Mouse (Mus musculus) heart, embryonic 16.5 days (tissue): ENCODE data around the gene Gm49405. TPM values are rescaled to one million over a fixed set of nuclear protein-coding genes. Genes with fewer than 3 reads are reported as not detected.
"Not testable (repeated sequence)": the region's sequence is repeated elsewhere in the genome, so short reads cannot be mapped to it uniquely, and the experiment has no call there.

ENCODE experiments used
- ATAC-seq: fragments of 200-750 bp; cut with Nextera tagmentation; replicated peaks from 2 replicates; pipeline ENCODE4 v1.8.0; 2017; ENCODE audit warnings: moderate number of reproducible peaks; ENCODE audit not compliant: insufficient read depth, low FRiP score; ENCODE audit errors: extremely low read depth
- H3K27ac ChIP-seq: fragments of 300-500 bp; sonication (generic); 2 replicates; pipeline ENCODE4 v1.5.1; 2014; ENCODE audit warnings: mild to moderate bottlenecking, low read length, control low read depth, moderate library complexity
- H3K27me3 ChIP-seq: fragments of 300-500 bp; sonication (generic); 2 replicates; pipeline ENCODE4 v1.6.1; 2014; ENCODE audit warnings: low read length, mixed read lengths; ENCODE audit not compliant: control insufficient read depth, insufficient read depth
- H3K36me3 ChIP-seq: fragments of 300-500 bp; sonication (generic); 2 replicates; pipeline ENCODE4 v1.6.1; 2014; ENCODE audit not compliant: control insufficient read depth, insufficient read depth
- H3K4me1 ChIP-seq: fragments of 300-500 bp; sonication (generic); 2 replicates; pipeline ENCODE4 v1.6.1; 2014; ENCODE audit warnings: low read length, mixed read lengths; ENCODE audit not compliant: control insufficient read depth, insufficient read depth
- H3K4me2 ChIP-seq: fragments of 300-500 bp; sonication (generic); 2 replicates; pipeline ENCODE4 v1.6.1; 2014; ENCODE audit warnings: low read depth, mild to moderate bottlenecking, control low read depth, low read length
- H3K4me3 ChIP-seq: fragments of 300-500 bp; sonication (generic); 2 replicates; pipeline ENCODE4 v1.5.1; 2014; ENCODE audit warnings: mild to moderate bottlenecking, control low read depth, low read length
- H3K9ac ChIP-seq: fragments of 300-500 bp; sonication (generic); 2 replicates; pipeline ENCODE4 v1.6.1; 2014; ENCODE audit warnings: low read length, control low read depth
- H3K9me3 ChIP-seq: fragments of 300-500 bp; sonication (generic); replicated peaks from 2 replicates; pipeline ENCODE4 v1.6.1; 2016; ENCODE audit warnings: low read length; ENCODE audit not compliant: control insufficient read depth
- WGBS: fragments of 180-500 bp; shearing (Covaris S2); extraction: QIAGEN DNeasy Blood & Tissue Kit; methylation state at CpG from one replicate; pipeline ENCODE4 v1.1.7; 2014; 5-methylcytosine and 5-hydroxymethylcytosine counted together
- polyA plus RNA-seq: library from polyadenylated mRNA; unstranded; fragments of >200 nt; fragmentation: Nextera tagmentation; extraction: Ambion mirVana; gene quantifications from 2 replicates; pipeline ENCODE4 v1.2.1, GENCODE M21; 2015

Gene Gm49405
- polyA plus RNA-seq, 1 experiment from 2014 or later = 6.2 TPM

DNA sequence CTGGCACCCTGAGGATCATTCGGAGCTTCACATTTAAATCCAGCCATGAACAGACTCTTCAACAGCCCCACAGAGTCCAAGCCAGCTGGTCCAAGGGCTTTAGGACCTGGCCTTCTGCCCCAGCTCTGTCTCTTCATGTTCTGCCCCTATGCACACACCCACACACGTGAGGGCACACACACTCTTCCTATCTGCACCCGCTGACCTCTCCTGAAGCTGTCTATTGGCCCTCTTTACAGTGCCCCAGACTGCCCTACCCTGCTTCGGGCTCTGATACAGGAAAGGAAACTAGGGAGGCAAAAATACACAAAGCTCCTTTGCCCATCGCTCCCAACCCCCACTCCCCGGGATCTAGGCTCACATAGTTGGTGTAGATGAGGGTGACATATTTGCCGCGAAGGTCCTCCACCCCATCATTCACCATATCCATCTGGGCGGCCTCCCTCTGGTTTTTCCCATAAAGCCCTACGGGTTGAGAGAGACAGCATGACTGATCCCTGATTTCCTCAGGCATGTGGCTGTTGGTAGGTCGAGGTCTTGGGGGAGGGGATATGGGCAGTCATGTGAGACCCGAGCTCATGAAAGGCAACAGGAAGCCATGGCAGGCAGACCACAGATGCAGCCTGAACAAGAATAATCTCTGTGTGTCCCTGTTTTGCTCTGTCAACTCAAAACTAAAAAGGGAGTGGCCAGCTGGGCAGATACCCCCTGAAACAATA is 36.1 kb downstream of the Gm49405 start:
- Histone ChIP-seq H3K27ac (no peak overlapping the region), H3K4me3 (no peak overlapping the region), H3K9me3 (no peaks in the 10 kb centered on the region), H3K4me2 (no peak overlapping the region), H3K4me1 (peaks cover 12% of the 10 kb centered on the region; the same call in 1 of the 2 replicates), H3K9ac (no peak overlapping the region), H3K36me3 (peaks cover 2% of the 10 kb centered on the region), H3K27me3 (no peaks in the 10 kb centered on the region)
- no peak for ATAC-seq
- WGBS = 74% methylated on average over 12 of the region's 12 CpGs

DNA sequence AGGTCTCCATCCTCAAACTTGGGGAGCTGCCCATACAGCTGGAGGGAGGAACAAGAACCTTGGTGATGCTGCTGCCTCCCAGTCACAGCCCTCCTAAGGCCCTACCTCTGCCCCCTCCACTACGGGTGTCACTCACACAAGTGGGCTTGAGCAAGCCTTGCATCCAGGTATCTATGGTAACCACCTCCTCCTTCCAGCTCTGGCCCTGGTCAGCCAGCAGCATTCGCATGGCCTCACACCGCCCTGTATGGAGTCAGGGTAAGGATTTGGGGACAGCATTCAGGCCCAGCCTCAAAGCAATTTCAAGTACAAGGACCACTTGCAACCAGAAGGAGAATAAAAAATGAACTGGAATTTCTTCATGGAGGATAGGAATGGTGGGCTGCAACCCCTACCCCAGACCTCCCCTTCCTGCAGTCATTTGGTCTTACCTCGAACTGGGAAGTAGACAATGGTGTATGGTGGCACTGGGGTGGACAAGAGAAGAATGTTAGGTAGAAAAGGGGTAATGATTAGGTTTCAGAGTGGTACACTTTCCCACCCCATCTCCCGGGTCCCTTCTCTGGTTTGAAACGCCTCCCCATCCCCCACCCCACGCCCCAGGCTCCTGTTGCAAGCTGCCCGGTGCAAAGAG is 36.8 kb downstream of the Gm49405 start:
- 29% methylated on average over 7 of the region's 8 CpGs for WGBS
- ATAC-seq = 0 out of 2 replicates have a peak, but pooled peaks have one; percentile 5

DNA sequence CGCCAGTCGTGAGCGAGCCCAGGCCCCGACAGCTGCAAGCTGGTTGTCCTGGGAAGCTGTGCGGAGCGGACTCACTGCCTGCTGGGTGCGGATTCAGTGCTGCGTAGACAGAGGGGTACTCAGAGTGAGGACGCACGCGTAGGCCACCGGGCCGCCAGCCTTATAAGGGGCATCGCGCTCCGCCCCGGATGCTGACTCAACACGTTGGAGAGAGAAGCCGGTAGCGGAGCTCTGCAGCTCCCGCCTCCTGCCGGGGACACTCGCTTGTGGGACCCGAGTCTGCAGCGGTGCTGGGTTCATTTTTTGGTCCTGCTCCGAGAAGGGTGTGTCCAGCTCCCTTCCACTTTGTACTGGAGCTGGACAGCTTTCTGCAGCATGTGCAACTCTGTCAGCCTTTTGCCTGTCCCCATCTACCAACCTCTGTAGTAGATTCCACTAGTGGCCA is 37.4 kb downstream of the Gm49405 start, which contains the start of gene Gstp1:
Gene Gstp1, minus strand, starts transcription at position 198 of the 445 bp plus-strand sequence.
- no peaks in the 10 kb centered on the region for H3K9me3 ChIP-seq
- H3K4me3 ChIP-seq = peak within 1 kb of the TSS; percentile 67
- peak within 1 kb of the TSS; percentile 85 for H3K4me2 ChIP-seq
- H3K9ac ChIP-seq = peak within 1 kb of the TSS; percentile 89
- ATAC-seq = peak; percentile 93
- under 1% methylated on average over 26 of the region's 26 CpGs for WGBS
- peaks cover 12% of the 10 kb centered on the region; the same call in 1 of the 2 replicates for H3K4me1 ChIP-seq
- H3K27me3 ChIP-seq = no peaks in the 10 kb centered on the region
- peaks cover 2% of the 10 kb centered on the region for H3K36me3 ChIP-seq
- peak within 1 kb of the TSS; percentile 85 for H3K27ac ChIP-seq

More for the DNA sequence above, 36.8 kb downstream of the Gm49405 start:
- Histone ChIP-seq H3K4me1 (peaks cover 12% of the 10 kb centered on the region; the same call in 1 of the 2 replicates), H3K9ac (peak overlapping the region; percentile 89), H3K4me3 (peak overlapping the region; percentile 67), H3K4me2 (peak overlapping the region; percentile 85), H3K27ac (peak overlapping the region; percentile 85)
- not testable (repeated sequence) for H3K27me3 ChIP-seq, H3K9me3 ChIP-seq, H3K36me3 ChIP-seq

DNA sequence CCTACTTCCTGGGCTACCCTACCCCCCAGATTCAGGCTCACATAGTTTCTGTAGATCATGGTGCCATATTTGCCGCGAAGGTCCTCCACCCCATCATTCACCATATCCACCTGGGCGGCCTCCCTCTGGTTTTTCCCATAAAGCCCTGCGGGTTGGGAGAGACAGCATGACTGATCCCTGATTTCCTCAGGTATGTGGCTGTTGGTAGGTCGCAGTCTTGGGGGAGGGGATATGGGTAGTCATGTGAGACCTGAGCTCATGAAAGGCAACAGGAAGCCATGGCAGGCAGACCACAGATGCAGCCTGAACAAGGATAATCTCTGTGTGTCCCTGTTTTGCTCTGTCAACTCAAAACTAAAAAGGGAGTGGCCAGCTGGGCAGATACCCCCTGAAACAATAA is 40.5 kb downstream of the Gm49405 start:
- not testable (repeated sequence) for H3K4me2 ChIP-seq, H3K4me3 ChIP-seq, H3K27ac ChIP-seq, H3K36me3 ChIP-seq, H3K9me3 ChIP-seq, ATAC-seq, H3K27me3 ChIP-seq, H3K9ac ChIP-seq
- H3K4me1 ChIP-seq = peaks cover 12% of the 10 kb centered on the region; the same call in 1 of the 2 replicates
- 84% methylated on average over 5 of the region's 5 CpGs for WGBS

DNA sequence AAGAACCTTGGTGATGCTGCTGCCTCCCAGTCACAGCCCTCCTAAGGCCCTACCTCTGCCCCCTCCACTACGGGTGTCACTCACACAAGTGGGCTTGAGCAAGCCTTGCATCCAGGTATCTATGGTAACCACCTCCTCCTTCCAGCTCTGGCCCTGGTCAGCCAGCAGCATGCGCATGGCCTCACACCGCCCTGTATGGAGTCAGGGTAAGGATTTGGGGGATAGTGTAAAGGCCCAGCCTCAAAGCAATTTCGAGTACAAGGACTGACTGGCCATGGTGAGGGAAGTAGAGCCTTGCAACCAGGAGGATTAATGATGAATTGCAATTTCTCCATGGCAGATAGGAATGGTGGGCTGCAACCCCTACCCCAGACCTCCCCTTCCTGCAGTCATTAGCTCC is 41.1 kb downstream of the Gm49405 start:
- not testable (repeated sequence) for H3K4me2 ChIP-seq, H3K4me3 ChIP-seq, H3K27me3 ChIP-seq, H3K27ac ChIP-seq, H3K9ac ChIP-seq, H3K9me3 ChIP-seq, ATAC-seq, H3K4me1 ChIP-seq, H3K36me3 ChIP-seq
- WGBS = 77% methylated on average over 3 of the region's 4 CpGs

DNA sequence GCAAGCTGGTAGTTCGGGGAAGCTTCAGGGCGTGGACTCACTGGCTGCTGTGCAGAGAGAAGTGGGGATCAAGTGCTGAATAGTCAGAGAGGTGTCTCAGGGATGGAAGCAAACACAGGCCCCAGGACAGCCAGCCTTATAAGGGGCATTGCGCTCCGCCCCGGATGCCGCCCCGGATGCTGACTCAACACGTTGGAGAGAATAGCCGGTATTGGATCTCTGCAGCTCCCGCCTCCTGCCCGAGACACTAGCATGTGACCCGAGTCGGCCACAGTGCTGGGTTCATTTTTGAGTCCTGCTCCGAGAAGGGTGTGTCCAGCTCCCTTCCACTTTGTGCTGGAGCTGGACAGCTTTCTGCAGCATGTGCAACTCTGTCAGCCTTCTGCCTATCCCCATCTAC is 41.7 kb downstream of the Gm49405 start:
- Histone ChIP-seq H3K9ac (no peak overlapping the region), H3K36me3 (no peaks in the 10 kb centered on the region), H3K27me3 (no peaks in the 10 kb centered on the region), H3K27ac (no peak overlapping the region), H3K9me3 (no peaks in the 10 kb centered on the region), H3K4me2 (peak overlapping the region; percentile 24; the same call in 1 of the 2 replicates), H3K4me3 (no peak overlapping the region), H3K4me1 (peaks cover 9% of the 10 kb centered on the region; the same call in 1 of the 2 replicates)
- no peak for ATAC-seq
- 61% methylated on average over 14 of the region's 14 CpGs for WGBS

DNA sequence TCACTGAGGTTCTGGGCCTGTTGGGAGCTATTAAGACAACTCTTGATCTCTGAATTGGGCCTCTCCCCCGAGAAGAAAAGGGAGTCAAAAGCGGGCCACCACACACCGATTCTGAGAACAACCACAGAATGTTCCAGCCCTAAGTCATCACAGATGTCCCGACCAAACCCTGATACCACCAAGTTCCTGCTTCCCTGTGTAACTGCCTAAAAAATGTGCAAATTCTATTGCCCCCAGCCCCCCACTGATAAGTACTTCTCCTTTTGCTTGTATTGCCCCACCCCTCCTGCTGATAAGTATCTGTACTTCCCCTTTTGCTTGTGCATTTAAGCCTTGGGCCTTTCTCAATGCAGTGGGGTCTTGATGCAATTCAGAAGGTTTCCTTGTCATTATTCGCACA is 43.7 kb downstream of the Gm49405 start:
- H3K9ac ChIP-seq, ATAC-seq, H3K4me1 ChIP-seq, H3K4me2 ChIP-seq, H3K36me3 ChIP-seq, H3K27ac ChIP-seq, H3K4me3 ChIP-seq, H3K9me3 ChIP-seq, H3K27me3 ChIP-seq: not testable (repeated sequence)
- 78% methylated on average over 5 of the region's 5 CpGs for WGBS

DNA sequence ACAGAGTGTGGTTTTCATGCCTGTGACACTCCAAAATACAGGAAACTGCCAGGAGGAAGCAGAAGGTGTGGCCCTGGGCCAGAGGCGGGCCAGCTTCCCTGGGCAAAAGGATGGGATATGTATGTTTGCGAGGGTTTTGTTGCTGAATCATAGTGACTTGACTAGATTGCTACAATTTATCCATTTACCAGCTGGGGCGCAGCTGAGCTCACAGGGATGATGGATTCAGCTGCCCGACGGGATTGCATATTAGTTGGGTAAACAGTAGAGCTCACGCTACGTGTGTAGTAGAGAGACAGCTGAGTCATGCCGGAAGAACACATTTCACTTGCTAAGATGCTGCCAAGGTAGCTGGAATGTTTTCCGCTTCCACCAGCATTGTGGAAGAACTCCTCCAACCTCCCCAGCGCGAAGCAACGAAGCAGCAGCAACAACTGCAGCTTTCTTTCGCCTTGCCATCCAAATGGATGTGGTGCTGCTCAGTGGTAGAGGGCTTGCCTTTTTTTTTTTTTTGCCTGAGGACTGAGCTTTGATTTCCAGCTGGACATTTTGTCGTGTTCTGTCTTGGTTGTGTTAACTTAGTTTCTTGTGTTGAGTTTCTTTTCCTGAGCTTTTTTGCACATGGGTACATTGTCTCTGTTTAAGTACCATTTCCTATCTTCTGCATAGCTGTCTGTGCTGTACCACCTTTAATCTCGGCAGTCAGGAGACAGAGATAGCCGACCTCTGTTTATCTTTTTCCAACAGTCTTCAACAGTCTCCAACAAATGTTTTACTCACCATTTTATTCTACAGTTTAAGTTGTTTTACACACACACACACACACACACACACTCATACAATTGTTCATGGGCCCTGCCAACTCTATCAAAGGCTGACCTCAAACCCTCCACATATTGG is 45.8 kb downstream of the Gm49405 start, which contains the start of gene Gstp2:
Gene Gstp2, minus strand, starts transcription at position 58 of the 900 bp plus-strand sequence.
- WGBS = 37% methylated on average over 16 of the region's 16 CpGs
- H3K4me3 ChIP-seq = no peak within 1 kb of the TSS
- no peaks in the 10 kb centered on the region for H3K36me3 ChIP-seq
- H3K9ac ChIP-seq = no peak within 1 kb of the TSS
- no peak within 1 kb of the TSS for H3K27ac ChIP-seq
- H3K27me3 ChIP-seq = no peaks in the 10 kb centered on the region
- peak; percentile 46 for ATAC-seq
- H3K9me3 ChIP-seq = no peaks in the 10 kb centered on the region
- peaks cover 2% of the 10 kb centered on the region; the same call in 1 of the 2 replicates for H3K4me1 ChIP-seq
- peak within 1 kb of the TSS; percentile 27 for H3K4me2 ChIP-seq
